Mouse (Mus musculus) lung, embryonic 16.5 days (tissue): Measurements from ENCODE around the gene Abracl. TPM values are rescaled to one million over a fixed set of nuclear protein-coding genes. Genes with fewer than 3 reads are reported as not detected.

Source experiments
- ATAC-seq: fragments of 200-750 bp; cut with Nextera tagmentation; 2 replicates; pipeline ENCODE4 v1.8.0; 2017; ENCODE audit warnings: low read depth, mild to moderate bottlenecking, moderate library complexity
- H3K27ac ChIP-seq: fragments of 300-500 bp; sonication (generic); 2 replicates; pipeline ENCODE4 v1.5.1; 2014; ENCODE audit warnings: mild to moderate bottlenecking, control low read depth, low read length
- H3K27me3 ChIP-seq: fragments of 300-500 bp; sonication (generic); 2 replicates; pipeline ENCODE4 v1.6.1; 2014; ENCODE audit warnings: low read depth, low read length, mixed read lengths; ENCODE audit not compliant: control insufficient read depth, insufficient read depth
- H3K36me3 ChIP-seq: fragments of 300-500 bp; sonication (generic); 2 replicates; pipeline ENCODE4 v1.6.1; 2014; ENCODE audit warnings: low read length; ENCODE audit not compliant: control insufficient read depth, insufficient read depth
- H3K4me1 ChIP-seq: fragments of 300-500 bp; sonication (generic); replicated peaks from 2 replicates; pipeline ENCODE4 v1.6.1; 2014; ENCODE audit warnings: low read length, mixed read lengths; ENCODE audit not compliant: control insufficient read depth, insufficient read depth
- H3K4me2 ChIP-seq: fragments of 300-500 bp; sonication (generic); 2 replicates; pipeline ENCODE4 v1.6.1; 2014; ENCODE audit warnings: low read depth, low read length, control low read depth
- H3K4me3 ChIP-seq: fragments of 300-500 bp; sonication (generic); 2 replicates; pipeline ENCODE4 v1.5.1; 2014; ENCODE audit warnings: mild to moderate bottlenecking, low read length, control low read depth
- H3K9ac ChIP-seq: fragments of 300-500 bp; sonication (generic); 2 replicates; pipeline ENCODE4 v1.6.1; 2014; ENCODE audit warnings: low read length, control low read depth
- H3K9me3 ChIP-seq: fragments of 300-500 bp; sonication (generic); 2 replicates; pipeline ENCODE4 v1.6.1; 2016; ENCODE audit warnings: low read length; ENCODE audit not compliant: control insufficient read depth
- WGBS: fragments of 180-500 bp; shearing (Covaris S2); extraction: QIAGEN DNeasy Blood & Tissue Kit; methylation state at CpG from one replicate; pipeline ENCODE4 v1.1.7; 2014; 5-methylcytosine and 5-hydroxymethylcytosine counted together
- polyA plus RNA-seq: library from polyadenylated mRNA; unstranded; fragments of >200 nt; fragmentation: Nextera tagmentation; extraction: Ambion mirVana; gene quantifications from 2 replicates; pipeline ENCODE4 v1.2.1, GENCODE M21; 2015

The Abracl gene
- 119 and 135 TPM in 2 replicates for polyA plus RNA-seq

GRCm38 (mm10) chr10:18022741-18023347, at the start of gene Abracl:
Gene Abracl (minus strand): TSS chr10:18023288.
- Histone ChIP-seq H3K27me3 (no peaks in the 10 kb centered on the region), H3K36me3 (peaks cover 5% of the 10 kb centered on the region), H3K4me2 (peak within 1 kb of the TSS; percentile 71), H3K9me3 (no peaks in the 10 kb centered on the region), H3K4me3 (peak within 1 kb of the TSS; percentile 89), H3K9ac (peak within 1 kb of the TSS; percentile 89), H3K27ac (peak within 1 kb of the TSS; percentile 98), H3K4me1 (peaks cover 5% of the 10 kb centered on the region; the same call in 1 of the 2 replicates)
- under 1% methylated on average over 33 of the region's 37 CpGs for WGBS
- ATAC-seq = peak; percentile 95

- H3K9me3 ChIP-seq = no peaks in the 10 kb centered on the region
- H3K4me2 ChIP-seq = no peak overlapping the region
- no peaks in the 10 kb centered on the region for H3K36me3 ChIP-seq
- H3K4me1 ChIP-seq = peaks cover 9% of the 10 kb centered on the region
- no peak overlapping the region for H3K27ac ChIP-seq
- H3K9ac ChIP-seq = no peak overlapping the region
- ATAC-seq = no peak
- H3K4me3 ChIP-seq = no peak overlapping the region
- WGBS = 44% methylated on average over 3 of the region's 3 CpGs
- H3K27me3 ChIP-seq = no peaks in the 10 kb centered on the region
Observed at GRCm38 (mm10) chr10:18072871-18073270, 49.8 kb upstream of the Abracl start.

GRCm38 (mm10) chr10:18070616-18071015, 47.5 kb upstream of the Abracl start:
- no peak overlapping the region for H3K27ac ChIP-seq
- WGBS = 88% methylated on average over 2 of the region's 2 CpGs
- H3K4me1 ChIP-seq = peaks cover 13% of the 10 kb centered on the region

GRCm38 (mm10) chr10:18070144-18070543, 47.1 kb upstream of the Abracl start:
- Histone ChIP-seq H3K9me3 (no peaks in the 10 kb centered on the region), H3K4me2 (no peak overlapping the region), H3K4me1 (peaks cover 13% of the 10 kb centered on the region), H3K27ac (no peak overlapping the region), H3K9ac (no peak overlapping the region), H3K36me3 (no peaks in the 10 kb centered on the region), H3K4me3 (no peak overlapping the region), H3K27me3 (no peaks in the 10 kb centered on the region)
- 52% methylated on average over 3 of the region's 3 CpGs for WGBS
- ATAC-seq = no peak

More at GRCm38 (mm10) chr10:18070616-18071015, 47.5 kb upstream of the Abracl start:
- Histone ChIP-seq H3K4me2 (no peak overlapping the region), H3K9ac (no peak overlapping the region), H3K9me3 (no peaks in the 10 kb centered on the region), H3K27me3 (no peaks in the 10 kb centered on the region), H3K4me3 (no peak overlapping the region), H3K36me3 (no peaks in the 10 kb centered on the region)
- ATAC-seq = no peak

GRCm38 (mm10) chr10:18069576-18069975, 46.5 kb upstream of the Abracl start:
- H3K36me3 ChIP-seq = no peaks in the 10 kb centered on the region
- H3K4me3 ChIP-seq = no peak overlapping the region
- WGBS = 77% methylated on average over 2 of the region's 2 CpGs

GRCm38 (mm10) chr10:18068880-18069279, 45.8 kb upstream of the Abracl start:
- no peak overlapping the region for H3K4me3 ChIP-seq
- peaks cover 13% of the 10 kb centered on the region for H3K4me1 ChIP-seq
- no peaks in the 10 kb centered on the region for H3K9me3 ChIP-seq
- H3K27ac ChIP-seq = no peak overlapping the region
- 75% methylated on average over 2 of the region's 2 CpGs for WGBS
- no peak overlapping the region for H3K4me2 ChIP-seq
- no peaks in the 10 kb centered on the region for H3K36me3 ChIP-seq
- no peaks in the 10 kb centered on the region for H3K27me3 ChIP-seq
- no peak overlapping the region for H3K9ac ChIP-seq
- ATAC-seq = no peak

More at GRCm38 (mm10) chr10:18069576-18069975, 46.5 kb upstream of the Abracl start:
- Histone ChIP-seq H3K9me3 (no peaks in the 10 kb centered on the region), H3K9ac (no peak overlapping the region), H3K27me3 (no peaks in the 10 kb centered on the region), H3K4me2 (no peak overlapping the region), H3K27ac (no peak overlapping the region), H3K4me1 (peaks cover 13% of the 10 kb centered on the region)
- ATAC-seq = no peak

- peaks cover 13% of the 10 kb centered on the region for H3K4me1 ChIP-seq
- no peak for ATAC-seq
Observed at GRCm38 (mm10) chr10:18067761-18068446, 44.8 kb upstream of the Abracl start.

GRCm38 (mm10) chr10:18066031-18066439, 42.9 kb upstream of the Abracl start:
- H3K4me2 ChIP-seq = no peak overlapping the region
- no peaks in the 10 kb centered on the region for H3K27me3 ChIP-seq
- H3K9ac ChIP-seq = no peak overlapping the region
- no peak overlapping the region for H3K4me3 ChIP-seq
- H3K27ac ChIP-seq = no peak overlapping the region
- H3K4me1 ChIP-seq = peaks cover 13% of the 10 kb centered on the region
- no peak for ATAC-seq
- H3K36me3 ChIP-seq = no peaks in the 10 kb centered on the region
- no peaks in the 10 kb centered on the region for H3K9me3 ChIP-seq
- WGBS = 64% methylated on average over 10 of the region's 10 CpGs

More at GRCm38 (mm10) chr10:18067761-18068446, 44.8 kb upstream of the Abracl start:
- no peak overlapping the region for H3K4me2 ChIP-seq
- WGBS = 52% methylated on average over 10 of the region's 10 CpGs
- H3K27ac ChIP-seq = no peak overlapping the region
- no peak overlapping the region for H3K4me3 ChIP-seq
- H3K27me3 ChIP-seq = no peaks in the 10 kb centered on the region
- no peaks in the 10 kb centered on the region for H3K36me3 ChIP-seq
- H3K9ac ChIP-seq = no peak overlapping the region
- no peaks in the 10 kb centered on the region for H3K9me3 ChIP-seq

GRCm38 (mm10) chr10:18064606-18065228, 41.6 kb upstream of the Abracl start:
- 91% methylated on average over 7 of the region's 7 CpGs for WGBS
- no peak for ATAC-seq

More at GRCm38 (mm10) chr10:18064606-18065228, 41.6 kb upstream of the Abracl start:
- Histone ChIP-seq H3K27me3 (no peaks in the 10 kb centered on the region), H3K36me3 (no peaks in the 10 kb centered on the region), H3K27ac (no peak overlapping the region), H3K4me1 (peaks cover 7% of the 10 kb centered on the region; the same call in 1 of the 2 replicates), H3K4me3 (no peak overlapping the region), H3K9me3 (no peaks in the 10 kb centered on the region), H3K4me2 (no peak overlapping the region), H3K9ac (no peak overlapping the region)
